Mouse (Mus musculus) layer of hippocampus, adult 11-12 months (tissue): ENCODE data around the gene Celf5.

ENCODE experiments used
- DNase-seq: peaks from one replicate; pipeline ENCODE4 v3.0.0; 2022; ENCODE audit warnings: low spot score

The Celf5 gene

DNA sequence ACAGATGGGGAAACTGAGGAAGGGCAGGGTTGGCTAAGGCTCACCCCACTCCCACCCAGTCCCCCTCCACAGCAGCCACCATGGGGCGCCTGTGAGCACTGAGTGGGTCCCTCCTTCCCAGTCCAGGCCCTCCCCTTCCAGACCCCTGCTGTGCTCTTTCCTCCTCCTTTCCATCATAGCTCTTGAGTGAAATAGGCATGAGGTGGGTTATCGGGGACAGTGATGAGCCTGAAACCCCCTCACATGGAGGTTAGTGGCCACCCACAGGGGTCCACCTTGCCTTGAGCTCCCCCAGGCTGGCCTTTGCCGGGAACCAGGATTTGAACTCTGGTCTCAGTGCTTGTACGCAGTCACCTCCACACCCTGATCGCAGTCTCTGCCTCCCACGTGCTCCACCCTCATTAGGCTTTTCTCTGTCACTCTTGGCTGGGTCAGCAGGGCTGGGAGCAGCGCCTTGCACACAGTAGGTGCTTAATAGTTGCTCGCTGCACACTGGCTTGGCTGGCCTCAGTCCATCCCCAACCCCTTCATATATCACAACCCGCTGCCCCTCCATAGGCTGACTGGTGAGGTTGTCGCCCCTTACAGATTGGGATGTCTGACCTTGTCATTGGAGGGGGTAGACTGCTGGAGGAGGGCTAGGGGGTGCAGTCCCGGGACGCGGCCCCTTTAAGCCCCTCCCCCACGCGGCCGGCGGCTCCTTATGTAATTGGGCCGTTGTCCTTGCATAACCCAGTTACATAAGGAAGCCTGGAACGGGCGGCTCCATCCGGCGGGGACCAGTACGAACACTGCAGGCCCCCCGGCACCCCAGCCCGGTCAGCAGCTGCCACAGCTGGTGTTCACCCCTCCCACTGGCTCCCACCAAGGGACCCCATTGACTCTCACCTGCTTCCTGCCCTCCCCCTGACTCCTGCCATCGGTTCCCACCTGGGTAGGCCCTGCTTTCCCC lies 68.9 kb downstream of the Celf5 start:
- peak; percentile 88 for DNase-seq

DNA sequence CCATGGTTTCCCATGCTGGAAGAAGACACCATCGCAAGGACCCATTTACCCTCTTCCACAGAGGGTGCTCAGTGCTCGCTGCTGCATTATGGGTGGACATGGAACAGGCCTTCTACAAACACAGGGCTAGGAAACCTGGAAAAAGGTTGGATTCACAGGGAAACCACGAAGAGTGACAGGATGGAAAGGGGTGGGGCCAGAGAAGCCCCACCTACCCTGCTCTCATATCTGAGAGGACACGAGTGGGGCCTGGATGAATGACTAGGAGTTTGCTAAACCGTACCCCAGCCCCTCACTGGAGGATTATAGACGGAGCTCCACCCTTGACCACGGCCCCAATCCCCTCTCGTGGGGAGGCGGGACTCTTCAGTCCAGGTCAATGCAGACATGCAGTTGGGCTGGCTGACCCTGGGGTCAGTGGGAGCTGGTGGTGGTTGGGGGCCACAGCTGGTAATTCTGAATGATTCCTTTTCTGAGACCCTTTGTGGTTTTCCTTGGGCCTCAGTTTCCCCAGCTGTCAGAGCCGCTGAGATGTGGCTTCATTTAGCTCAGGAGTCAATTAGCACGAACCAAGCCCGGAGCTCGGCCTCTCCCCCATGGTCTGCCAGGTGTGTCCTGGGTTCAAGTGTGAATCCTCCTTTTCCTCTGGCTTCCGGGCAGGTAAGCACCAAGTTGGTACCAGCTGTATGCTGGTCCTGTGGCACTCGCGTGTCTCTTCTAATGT lies 69.8 kb downstream of the Celf5 start:
- DNase-seq, result no peak

DNA sequence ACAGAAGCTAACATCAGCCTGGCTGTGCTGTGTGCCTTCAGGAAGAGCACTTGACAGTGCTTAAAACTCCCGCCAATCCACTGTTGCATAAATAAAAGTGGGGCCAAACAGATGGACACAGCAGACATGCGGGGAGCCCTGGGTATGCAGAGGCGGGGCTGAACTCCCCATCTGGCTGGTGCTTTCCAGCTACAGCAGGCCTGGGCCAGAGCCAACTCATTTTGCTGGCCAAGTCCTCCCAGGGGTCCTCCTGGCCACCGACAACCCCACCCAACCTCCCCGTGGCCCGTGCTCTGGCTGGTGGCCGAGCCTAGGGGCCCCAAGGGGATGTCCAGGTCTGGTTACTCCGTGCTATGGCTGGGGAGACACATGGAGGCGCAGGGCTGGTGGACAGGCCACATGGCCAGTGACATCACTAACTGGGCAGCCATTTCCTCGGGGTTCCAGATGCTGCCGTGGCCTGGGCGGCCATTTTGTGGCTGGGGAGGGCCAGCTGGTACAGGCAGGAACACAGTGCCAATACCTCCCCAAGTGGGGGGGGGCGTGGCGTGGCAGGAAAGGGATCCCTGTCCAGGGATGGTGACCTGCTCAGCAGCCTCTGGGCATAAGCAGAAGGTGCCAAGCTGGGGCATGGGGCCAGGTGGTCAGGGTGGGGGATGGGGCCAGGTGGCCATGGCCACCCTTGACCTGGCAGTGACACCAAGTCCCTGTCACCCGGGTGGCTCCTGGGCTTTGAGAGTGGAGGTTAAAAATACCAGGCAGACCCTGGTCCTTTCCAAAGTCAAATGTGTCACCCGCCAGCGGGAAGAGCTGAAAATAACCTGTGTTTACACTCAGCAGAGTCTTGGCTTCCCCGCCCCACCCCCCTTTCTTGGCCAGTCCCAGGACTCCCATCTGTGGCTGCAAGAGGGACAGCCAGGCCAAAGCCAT lies 70.8 kb downstream of the Celf5 start:
- peak; percentile 80 for DNase-seq

DNA sequence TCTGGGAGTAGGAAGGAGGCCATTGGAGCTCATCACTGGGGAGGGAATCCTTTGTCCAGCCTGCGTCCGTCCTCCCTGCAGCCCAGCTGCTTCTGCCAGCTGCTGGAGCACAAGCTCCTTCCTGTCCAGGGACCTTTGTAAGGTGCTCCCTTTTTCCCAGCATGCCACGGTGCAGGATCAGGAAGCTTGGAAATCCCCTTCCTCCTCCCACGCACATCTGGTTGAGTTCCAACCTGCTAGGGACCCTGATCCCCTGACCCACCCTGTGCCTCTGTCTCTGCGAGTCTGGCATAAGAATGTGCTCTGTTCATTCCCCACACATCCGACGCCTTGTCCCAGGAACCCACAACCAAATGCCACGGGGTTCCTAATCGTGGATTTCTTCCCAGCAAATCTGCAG lies 71.5 kb downstream of the Celf5 start:
- no peak for DNase-seq

DNA sequence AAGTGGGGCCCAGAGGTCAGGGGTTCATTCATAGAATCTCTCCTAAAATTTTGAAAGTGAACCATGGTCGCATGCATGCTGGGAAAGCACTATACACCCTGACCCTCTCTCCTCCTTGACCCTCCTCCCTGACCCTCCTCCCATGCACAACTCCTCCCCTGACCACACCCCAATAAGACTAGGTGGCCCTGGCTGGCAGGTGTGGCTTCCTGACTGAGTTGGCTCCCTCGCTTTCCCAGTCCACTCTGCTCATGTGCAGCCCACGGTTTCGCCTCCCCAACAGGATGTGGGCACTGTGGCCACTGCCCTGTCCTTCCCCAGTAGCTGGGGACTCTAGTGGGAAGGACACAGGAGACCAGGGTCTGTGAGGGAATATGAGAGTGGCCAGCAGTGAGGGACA lies 72.2 kb downstream of the Celf5 start:
- no peak for DNase-seq

DNA sequence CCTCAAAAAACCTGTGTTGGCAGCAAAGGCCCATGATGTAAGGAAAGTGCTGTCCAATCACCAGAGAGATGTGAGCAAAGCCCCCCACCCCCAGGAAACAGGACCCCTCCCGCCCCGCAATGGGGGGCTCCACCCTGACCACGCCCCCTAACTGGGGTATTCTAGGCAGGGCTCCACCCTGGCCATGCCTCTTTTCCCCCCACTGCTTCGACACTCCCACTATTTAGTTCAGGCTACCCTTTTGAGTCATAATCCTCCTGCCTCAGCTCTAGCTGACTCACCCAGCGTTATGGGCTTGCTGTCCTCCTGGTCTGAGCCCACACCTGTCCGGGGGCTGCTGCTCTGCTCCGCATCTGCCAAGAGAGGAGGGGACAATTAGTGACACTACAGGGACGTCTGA lies 73.2 kb downstream of the Celf5 start:
- DNase-seq, result no peak
